Mouse (Mus musculus) testis, adult 2 months (tissue): ENCODE measurements around the gene Uqcrq. TPM values are rescaled to one million over a fixed set of nuclear protein-coding genes. Genes with fewer than 3 reads are reported as not detected.

Experiments used
- H3K27ac ChIP-seq: fragments of 200-500 bp; 2 replicates; pipeline ENCODE4 v1.5.1; 2012; ENCODE audit warnings: low read depth, low read length; ENCODE audit not compliant: control insufficient read depth, insufficient read depth
- H3K27me3 ChIP-seq: fragments of 200-500 bp; 2 replicates; pipeline ENCODE4 v1.6.1; 2012; ENCODE audit warnings: mild to moderate bottlenecking, low read length, moderate library complexity; ENCODE audit not compliant: control insufficient read depth, insufficient read depth
- H3K36me3 ChIP-seq: fragments of 200-500 bp; 2 replicates; pipeline ENCODE4 v1.6.1; 2012; ENCODE audit warnings: mild to moderate bottlenecking, low read length; ENCODE audit not compliant: control insufficient read depth, insufficient read depth
- H3K4me1 ChIP-seq: fragments of 200-500 bp; 2 replicates; pipeline ENCODE4 v1.6.1; 2012; ENCODE audit warnings: low read length; ENCODE audit not compliant: control insufficient read depth, insufficient read depth
- H3K4me3 ChIP-seq: fragments of 200-500 bp; 2 replicates; pipeline ENCODE4 v1.5.1; 2012; ENCODE audit warnings: low read depth, mild to moderate bottlenecking, low read length, moderate library complexity, mixed read lengths; ENCODE audit not compliant: control insufficient read depth
- CTCF ChIP-seq: fragments of 200-500 bp; IDR thresholded peaks from 2 replicates; pipeline ENCODE4 v1.5.1; 2012; ENCODE audit warnings: low read depth, mild to moderate bottlenecking, inconsistent platforms, low read length, moderate library complexity; ENCODE audit not compliant: control insufficient read depth, insufficient read depth, insufficient replicate concordance
- POLR2A ChIP-seq: fragments of 200-500 bp; IDR thresholded peaks from 2 replicates; pipeline ENCODE4 v1.6.1; 2012; ENCODE audit warnings: low read depth, mild to moderate bottlenecking, inconsistent platforms, low read length, moderate library complexity; ENCODE audit not compliant: control insufficient read depth
- polyA plus RNA-seq: library from polyadenylated mRNA; depleted of rRNA; stranded (reverse); fragments of >200 nt; gene quantifications from 2 replicates; pipeline ENCODE4 v1.2.3, GENCODE M21; 2012

Uqcrq gene
- polyA plus RNA-seq, 1 experiment, result 969 TPM

- peaks cover 18% of the 10 kb centered on the region for H3K4me1 ChIP-seq
- peaks cover 2% of the 10 kb centered on the region; the same call in 1 of the 2 replicates for H3K27me3 ChIP-seq
- no peaks in the 10 kb centered on the region for H3K36me3 ChIP-seq
- no peak overlapping the region for H3K4me3 ChIP-seq
- H3K27ac ChIP-seq, result no peak overlapping the region
- TF ChIP-seq CTCF, result no peak
- TF ChIP-seq POLR2A, result no peak
Observed at GRCm38 (mm10) chr11:53458996-53459395, 28.4 kb upstream of the Uqcrq start.

- no peak overlapping the region for H3K27ac ChIP-seq
- no peak for TF ChIP-seq POLR2A
- H3K4me3 ChIP-seq, result peak overlapping the region; percentile 43
- H3K36me3 ChIP-seq, result no peaks in the 10 kb centered on the region
- H3K4me1 ChIP-seq, result peaks cover 4% of the 10 kb centered on the region; the same call in 1 of the 2 replicates
- H3K27me3 ChIP-seq, result no peaks in the 10 kb centered on the region; the same call in 1 of the 2 replicates
Observed at GRCm38 (mm10) chr11:53457372-53457954, 26.8 kb upstream of the Uqcrq start.

GRCm38 (mm10) chr11:53456474-53457371 is 26.1 kb upstream of the Uqcrq start, which contains the start of the genes Gm10447 and Shroom1:
Gm10447 (minus strand) TSS chr11:53457110.
Shroom1 (plus strand) TSS chr11:53457205.
- no peak for TF ChIP-seq POLR2A
- TF ChIP-seq CTCF, result no peak
- H3K27ac ChIP-seq, result no peak within 1 kb of the TSS
- peak within 1 kb of the TSS; percentile 43 for H3K4me3 ChIP-seq
- H3K4me1 ChIP-seq, result peaks cover 4% of the 10 kb centered on the region; the same call in 1 of the 2 replicates
- no peaks in the 10 kb centered on the region for H3K36me3 ChIP-seq
- no peaks in the 10 kb centered on the region; the same call in 1 of the 2 replicates for H3K27me3 ChIP-seq

- no peaks in the 10 kb centered on the region for H3K36me3 ChIP-seq
- H3K4me1 ChIP-seq, result peaks cover 4% of the 10 kb centered on the region; the same call in 1 of the 2 replicates
- H3K27ac ChIP-seq, result no peak overlapping the region
- no peak for TF ChIP-seq CTCF
- TF ChIP-seq POLR2A, result no peak
- H3K4me3 ChIP-seq, result no peak overlapping the region
- H3K27me3 ChIP-seq, result no peaks in the 10 kb centered on the region; the same call in 1 of the 2 replicates
Observed at GRCm38 (mm10) chr11:53453031-53453430, 22.4 kb upstream of the Uqcrq start.

- TF ChIP-seq CTCF (no peak), POLR2A (no peak)
Observed at GRCm38 (mm10) chr11:53452396-53452795, 21.8 kb upstream of the Uqcrq start.

GRCm38 (mm10) chr11:53451361-53451760 is 20.7 kb upstream of the Uqcrq start:
- no peak for TF ChIP-seq CTCF
- TF ChIP-seq POLR2A, result no peak
- Histone ChIP-seq H3K27ac (no peak overlapping the region), H3K4me1 (no peaks in the 10 kb centered on the region), H3K36me3 (no peaks in the 10 kb centered on the region), H3K27me3 (no peaks in the 10 kb centered on the region), H3K4me3 (no peak overlapping the region)

More at GRCm38 (mm10) chr11:53452396-53452795, 21.8 kb upstream of the Uqcrq start:
- Histone ChIP-seq H3K4me1 (peaks cover 4% of the 10 kb centered on the region; the same call in 1 of the 2 replicates), H3K36me3 (no peaks in the 10 kb centered on the region), H3K27ac (no peak overlapping the region), H3K4me3 (no peak overlapping the region), H3K27me3 (no peaks in the 10 kb centered on the region; the same call in 1 of the 2 replicates)

GRCm38 (mm10) chr11:53450070-53450705 is 19.6 kb upstream of the Uqcrq start:
- Histone ChIP-seq H3K36me3 (no peaks in the 10 kb centered on the region), H3K4me3 (no peak overlapping the region), H3K27ac (no peak overlapping the region), H3K4me1 (no peaks in the 10 kb centered on the region), H3K27me3 (no peaks in the 10 kb centered on the region)
- no peak for TF ChIP-seq CTCF
- TF ChIP-seq POLR2A, result no peak
